Mouse (Mus musculus): Measurements from ENCODE around the gene Grip1. TPM values are rescaled to one million over a fixed set of nuclear protein-coding genes. Genes with fewer than 3 reads are reported as not detected.

Grip1 gene
- polyA plus RNA-seq, 1 experiment from 2014 or later: 4.3 TPM

DNA sequence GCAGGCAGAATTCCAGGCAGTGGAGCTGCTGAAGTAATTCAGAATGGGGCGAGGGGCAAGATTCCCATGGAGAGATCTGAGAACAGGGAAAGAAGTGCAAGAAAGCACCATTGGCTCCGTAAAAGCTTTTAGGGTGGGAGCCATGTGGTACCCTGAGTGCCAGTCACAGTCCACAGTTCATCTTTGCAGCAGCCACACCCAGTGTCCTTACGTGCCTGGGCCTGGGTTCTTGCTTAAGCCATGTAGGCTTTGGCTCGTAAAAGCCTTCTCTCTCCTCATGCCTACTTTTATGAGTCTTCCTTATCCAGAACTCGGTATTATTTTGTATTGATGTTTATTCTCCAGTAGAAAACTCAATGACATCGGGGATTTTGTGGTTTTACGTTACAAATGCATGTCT, 550.5 kb downstream of the Grip1 start:
- H3K4me1 ChIP-seq (ENCODE audit: control insufficient read depth, insufficient read depth, low read length): no peaks in the 10 kb centered on the region
- ATAC-seq (ENCODE audit: insufficient number of reproducible peaks, insufficient read depth, low FRiP score, low read depth): no peak
- H3K27me3 ChIP-seq (ENCODE audit: control insufficient read depth, insufficient read depth, low read length): no peaks in the 10 kb centered on the region
- no peaks in the 10 kb centered on the region for H3K36me3 ChIP-seq (ENCODE audit: control insufficient read depth, insufficient read depth, low read length)
- no peak overlapping the region for H3K27ac ChIP-seq (ENCODE audit: low read length)
- no peaks in the 10 kb centered on the region for H3K9me3 ChIP-seq (ENCODE audit: control insufficient read depth, low read depth, low read length)
- H3K9ac ChIP-seq (replicated peaks; ENCODE audit: low read depth, low read length): no peak overlapping the region
- 89% methylated on average over 7 of the region's 7 CpGs for WGBS
- H3K4me2 ChIP-seq (replicated peaks; ENCODE audit: low read depth, low read length): no peak overlapping the region
- no peak overlapping the region for H3K4me3 ChIP-seq (ENCODE audit: low read depth, low read length)

DNA sequence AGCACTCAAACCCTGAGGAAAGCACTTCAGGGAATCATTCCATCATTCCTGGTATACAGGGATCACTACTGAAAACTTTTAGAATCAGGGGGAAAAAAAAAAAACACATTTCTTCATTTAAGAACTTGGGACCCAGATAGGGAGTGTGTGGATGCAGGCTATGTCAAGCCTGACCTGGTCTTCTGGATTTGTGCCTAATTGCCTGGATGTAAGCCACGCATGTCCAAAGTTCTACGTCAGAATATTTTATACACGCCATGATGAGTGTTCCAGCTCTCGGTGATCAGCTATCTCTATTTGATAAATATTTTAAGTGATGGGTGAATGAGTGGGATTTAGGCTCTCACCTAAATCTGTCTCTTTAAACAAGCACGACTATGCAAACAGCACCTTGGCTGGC, 552.0 kb downstream of the Grip1 start:
- Histone ChIP-seq H3K36me3 (ENCODE audit: control insufficient read depth, insufficient read depth, low read length) (no peaks in the 10 kb centered on the region), H3K27me3 (ENCODE audit: control insufficient read depth, insufficient read depth, low read length) (no peaks in the 10 kb centered on the region), H3K27ac (ENCODE audit: low read length) (no peak overlapping the region), H3K4me1 (ENCODE audit: control insufficient read depth, insufficient read depth, low read length) (no peaks in the 10 kb centered on the region), H3K4me3 (ENCODE audit: low read depth, low read length) (no peak overlapping the region), H3K9me3 (ENCODE audit: control insufficient read depth, low read depth, low read length) (no peaks in the 10 kb centered on the region), H3K9ac (replicated peaks; ENCODE audit: low read depth, low read length) (no peak overlapping the region), H3K4me2 (replicated peaks; ENCODE audit: low read depth, low read length) (no peak overlapping the region)
- no peak for ATAC-seq (ENCODE audit: insufficient number of reproducible peaks, insufficient read depth, low FRiP score, low read depth)
- 46% methylated on average over 5 of the region's 5 CpGs for WGBS

DNA sequence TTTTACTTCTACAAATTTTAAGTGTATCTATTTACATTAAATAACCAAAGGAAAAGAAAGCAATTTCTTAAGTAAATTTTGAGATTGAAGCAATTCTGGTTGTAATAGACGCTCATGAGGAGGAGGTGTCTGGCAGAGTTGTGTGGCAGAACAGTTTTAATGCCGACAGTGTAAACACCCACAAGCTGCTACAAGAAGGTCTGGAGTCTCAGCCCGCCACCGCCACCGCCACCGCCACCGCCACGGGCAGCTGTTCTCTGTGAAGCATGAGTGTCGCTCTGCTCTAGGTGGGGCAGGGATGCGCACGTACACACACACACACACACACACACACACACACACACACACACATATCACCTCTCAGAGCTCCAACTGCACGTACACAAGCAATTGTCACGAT, 558.7 kb downstream of the Grip1 start:
- 86% methylated on average over 13 of the region's 13 CpGs for WGBS
- no peak for ATAC-seq (ENCODE audit: insufficient number of reproducible peaks, insufficient read depth, low FRiP score, low read depth)

DNA sequence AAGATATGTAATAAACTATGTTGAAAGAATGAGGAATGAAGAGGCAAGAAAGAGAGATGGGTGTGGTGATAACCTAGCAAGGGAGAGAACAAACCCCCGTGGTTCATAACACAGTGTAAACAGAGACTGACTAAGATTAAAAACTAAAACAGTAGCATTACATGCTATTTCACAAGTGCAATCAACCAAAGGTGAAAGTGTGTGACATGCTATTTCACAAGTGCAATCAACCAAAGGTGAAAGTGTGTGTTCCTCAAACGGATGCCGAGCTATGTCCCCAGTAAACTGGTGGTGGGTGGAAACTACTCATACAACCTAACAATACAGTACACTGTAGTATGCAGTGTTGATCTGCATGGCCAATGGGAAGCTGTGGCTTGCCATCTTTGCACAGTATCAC, 561.5 kb downstream of the Grip1 start:
- no peak overlapping the region for H3K4me2 ChIP-seq (replicated peaks; ENCODE audit: low read depth, low read length)
- H3K9ac ChIP-seq (replicated peaks; ENCODE audit: low read depth, low read length): no peak overlapping the region
- no peak overlapping the region for H3K4me3 ChIP-seq (ENCODE audit: low read depth, low read length)
- 48% methylated on average over 3 of the region's 3 CpGs for WGBS
- H3K36me3 ChIP-seq (ENCODE audit: control insufficient read depth, insufficient read depth, low read length): no peaks in the 10 kb centered on the region
- no peaks in the 10 kb centered on the region for H3K27me3 ChIP-seq (ENCODE audit: control insufficient read depth, insufficient read depth, low read length)
- no peak overlapping the region; the same call in 1 of the 2 replicates for H3K27ac ChIP-seq (ENCODE audit: low read length)
- ATAC-seq (ENCODE audit: insufficient number of reproducible peaks, insufficient read depth, low FRiP score, low read depth): no peak
- no peaks in the 10 kb centered on the region for H3K9me3 ChIP-seq (ENCODE audit: control insufficient read depth, low read depth, low read length)
- no peaks in the 10 kb centered on the region for H3K4me1 ChIP-seq (ENCODE audit: control insufficient read depth, insufficient read depth, low read length)

More for the DNA sequence above, 558.7 kb downstream of the Grip1 start:
- no peak overlapping the region for H3K4me3 ChIP-seq (ENCODE audit: low read depth, low read length)
- no peaks in the 10 kb centered on the region for H3K9me3 ChIP-seq (ENCODE audit: control insufficient read depth, low read depth, low read length)
- H3K27ac ChIP-seq (ENCODE audit: low read length): no peak overlapping the region
- H3K9ac ChIP-seq (replicated peaks; ENCODE audit: low read depth, low read length): no peak overlapping the region
- no peaks in the 10 kb centered on the region for H3K36me3 ChIP-seq (ENCODE audit: control insufficient read depth, insufficient read depth, low read length)
- H3K27me3 ChIP-seq (ENCODE audit: control insufficient read depth, insufficient read depth, low read length): no peaks in the 10 kb centered on the region
- no peaks in the 10 kb centered on the region for H3K4me1 ChIP-seq (ENCODE audit: control insufficient read depth, insufficient read depth, low read length)
- H3K4me2 ChIP-seq (replicated peaks; ENCODE audit: low read depth, low read length): no peak overlapping the region

DNA sequence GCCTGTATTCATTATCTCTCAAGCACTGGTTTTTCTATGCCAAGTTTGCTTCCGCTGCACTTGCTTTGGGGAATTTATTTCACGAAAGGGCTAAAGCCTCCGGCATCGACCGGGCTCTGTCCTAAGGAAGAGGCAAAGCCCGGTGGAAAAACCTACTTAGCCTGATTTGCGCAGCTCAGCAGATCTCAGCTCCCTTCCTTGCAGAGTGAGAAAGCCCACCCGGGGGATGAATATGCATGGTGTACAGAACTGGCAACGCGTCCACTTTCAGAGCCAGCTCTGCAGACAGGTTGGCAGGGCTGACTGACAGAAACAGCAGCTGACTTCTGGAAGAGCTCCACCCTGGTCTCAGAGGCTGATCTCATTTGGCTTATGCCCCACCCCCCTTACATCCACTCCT, 572.8 kb downstream of the Grip1 start:
- H3K9me3 ChIP-seq (ENCODE audit: control insufficient read depth, low read depth, low read length): no peaks in the 10 kb centered on the region

DNA sequence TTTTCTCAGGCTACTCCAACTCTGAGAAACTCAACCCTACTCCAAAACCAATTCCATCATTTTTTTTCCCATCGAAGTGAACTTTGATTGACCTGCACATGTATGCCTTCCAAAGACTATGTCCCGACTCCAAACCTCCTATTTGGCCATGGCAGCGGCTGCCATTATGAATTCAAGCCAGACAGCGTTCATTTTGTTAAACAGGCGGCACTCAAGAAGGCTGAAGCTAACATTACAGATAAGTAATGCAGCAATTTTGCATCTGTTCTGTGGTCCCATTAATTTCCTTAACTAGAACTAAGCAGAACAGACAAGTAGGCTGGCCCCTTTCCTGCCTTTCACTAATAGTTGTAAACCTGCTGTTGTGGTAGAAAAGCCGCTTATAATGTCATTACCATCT, 577.3 kb downstream of the Grip1 start:
- no peak for ATAC-seq (ENCODE audit: insufficient number of reproducible peaks, insufficient read depth, low FRiP score, low read depth)
- no peak overlapping the region for H3K9ac ChIP-seq (replicated peaks; ENCODE audit: low read depth, low read length)
- H3K4me1 ChIP-seq (ENCODE audit: control insufficient read depth, insufficient read depth, low read length): no peaks in the 10 kb centered on the region
- no peaks in the 10 kb centered on the region for H3K9me3 ChIP-seq (ENCODE audit: control insufficient read depth, low read depth, low read length)
- no peaks in the 10 kb centered on the region for H3K36me3 ChIP-seq (ENCODE audit: control insufficient read depth, insufficient read depth, low read length)
- no peak overlapping the region for H3K4me3 ChIP-seq (ENCODE audit: low read depth, low read length)
- no peak overlapping the region for H3K27ac ChIP-seq (ENCODE audit: low read length)
- no peaks in the 10 kb centered on the region for H3K27me3 ChIP-seq (ENCODE audit: control insufficient read depth, insufficient read depth, low read length)
- WGBS: 83% methylated on average over 6 of the region's 6 CpGs
- no peak overlapping the region for H3K4me2 ChIP-seq (replicated peaks; ENCODE audit: low read depth, low read length)

More for the DNA sequence above, 572.8 kb downstream of the Grip1 start:
- no peaks in the 10 kb centered on the region for H3K27me3 ChIP-seq (ENCODE audit: control insufficient read depth, insufficient read depth, low read length)
- H3K4me1 ChIP-seq (ENCODE audit: control insufficient read depth, insufficient read depth, low read length): no peaks in the 10 kb centered on the region
- no peaks in the 10 kb centered on the region for H3K36me3 ChIP-seq (ENCODE audit: control insufficient read depth, insufficient read depth, low read length)
- ATAC-seq (ENCODE audit: insufficient number of reproducible peaks, insufficient read depth, low FRiP score, low read depth): no peak
- H3K9ac ChIP-seq (replicated peaks; ENCODE audit: low read depth, low read length): no peak overlapping the region
- H3K4me3 ChIP-seq (ENCODE audit: low read depth, low read length): no peak overlapping the region
- H3K27ac ChIP-seq (ENCODE audit: low read length): no peak overlapping the region
- 80% methylated on average over 10 of the region's 10 CpGs for WGBS
- no peak overlapping the region for H3K4me2 ChIP-seq (replicated peaks; ENCODE audit: low read depth, low read length)

DNA sequence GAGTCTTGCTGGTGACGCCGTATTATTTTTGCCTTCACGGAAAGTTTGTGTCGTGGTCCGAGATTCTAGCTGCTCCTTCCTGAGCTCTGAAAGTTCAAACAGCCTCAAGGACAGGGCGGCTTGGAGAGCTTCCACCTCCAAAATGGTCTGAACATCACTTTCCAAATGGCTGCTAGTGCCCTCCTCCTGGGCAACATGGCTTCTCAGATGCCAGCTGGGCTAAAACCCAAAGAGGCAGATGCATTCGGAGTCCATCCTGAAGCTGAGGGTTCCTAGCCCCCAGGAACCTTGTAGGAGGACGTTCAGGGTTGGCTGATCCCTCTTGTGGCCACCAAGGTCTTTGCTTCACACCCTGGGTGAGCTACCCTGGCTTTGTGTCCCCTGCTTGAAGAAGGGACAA, 577.7 kb downstream of the Grip1 start:
- Histone ChIP-seq H3K4me1 (ENCODE audit: control insufficient read depth, insufficient read depth, low read length) (no peaks in the 10 kb centered on the region), H3K9ac (replicated peaks; ENCODE audit: low read depth, low read length) (no peak overlapping the region), H3K4me3 (ENCODE audit: low read depth, low read length) (no peak overlapping the region), H3K27ac (ENCODE audit: low read length) (no peak overlapping the region), H3K4me2 (replicated peaks; ENCODE audit: low read depth, low read length) (no peak overlapping the region), H3K27me3 (ENCODE audit: control insufficient read depth, insufficient read depth, low read length) (no peaks in the 10 kb centered on the region), H3K36me3 (ENCODE audit: control insufficient read depth, insufficient read depth, low read length) (no peaks in the 10 kb centered on the region), H3K9me3 (ENCODE audit: control insufficient read depth, low read depth, low read length) (no peaks in the 10 kb centered on the region)
- 92% methylated on average over 8 of the region's 8 CpGs for WGBS
- ATAC-seq (ENCODE audit: insufficient number of reproducible peaks, insufficient read depth, low FRiP score, low read depth): no peak

DNA sequence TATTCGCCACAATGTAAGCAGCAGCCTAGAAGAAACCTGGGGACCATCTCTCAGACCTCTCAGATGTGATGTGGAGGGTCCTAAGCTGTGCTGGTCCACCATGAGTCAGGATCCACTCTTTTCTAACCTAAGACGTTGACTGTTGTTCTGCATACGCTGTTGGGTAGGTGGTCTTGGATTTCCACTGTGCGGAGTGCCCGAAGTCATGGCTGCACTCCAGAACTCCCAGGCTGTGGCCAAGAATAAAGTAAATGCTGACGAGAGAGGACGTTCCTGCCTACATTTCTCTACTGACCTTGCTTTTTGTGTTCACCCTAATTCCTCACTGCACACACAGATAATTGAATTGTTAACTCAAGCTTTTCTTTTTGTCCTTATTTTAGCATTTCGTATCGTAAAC, 580.2 kb downstream of the Grip1 start:
- H3K27me3 ChIP-seq (ENCODE audit: control insufficient read depth, insufficient read depth, low read length): no peaks in the 10 kb centered on the region
- no peak overlapping the region for H3K9ac ChIP-seq (replicated peaks; ENCODE audit: low read depth, low read length)
- ATAC-seq (ENCODE audit: insufficient number of reproducible peaks, insufficient read depth, low FRiP score, low read depth): no peak
- 82% methylated on average over 9 of the region's 9 CpGs for WGBS
- no peak overlapping the region for H3K4me3 ChIP-seq (ENCODE audit: low read depth, low read length)
- H3K4me1 ChIP-seq (ENCODE audit: control insufficient read depth, insufficient read depth, low read length): no peaks in the 10 kb centered on the region
- H3K4me2 ChIP-seq (replicated peaks; ENCODE audit: low read depth, low read length): no peak overlapping the region
- H3K36me3 ChIP-seq (ENCODE audit: control insufficient read depth, insufficient read depth, low read length): no peaks in the 10 kb centered on the region
- no peaks in the 10 kb centered on the region for H3K9me3 ChIP-seq (ENCODE audit: control insufficient read depth, low read depth, low read length)
- H3K27ac ChIP-seq (ENCODE audit: low read length): no peak overlapping the region

DNA sequence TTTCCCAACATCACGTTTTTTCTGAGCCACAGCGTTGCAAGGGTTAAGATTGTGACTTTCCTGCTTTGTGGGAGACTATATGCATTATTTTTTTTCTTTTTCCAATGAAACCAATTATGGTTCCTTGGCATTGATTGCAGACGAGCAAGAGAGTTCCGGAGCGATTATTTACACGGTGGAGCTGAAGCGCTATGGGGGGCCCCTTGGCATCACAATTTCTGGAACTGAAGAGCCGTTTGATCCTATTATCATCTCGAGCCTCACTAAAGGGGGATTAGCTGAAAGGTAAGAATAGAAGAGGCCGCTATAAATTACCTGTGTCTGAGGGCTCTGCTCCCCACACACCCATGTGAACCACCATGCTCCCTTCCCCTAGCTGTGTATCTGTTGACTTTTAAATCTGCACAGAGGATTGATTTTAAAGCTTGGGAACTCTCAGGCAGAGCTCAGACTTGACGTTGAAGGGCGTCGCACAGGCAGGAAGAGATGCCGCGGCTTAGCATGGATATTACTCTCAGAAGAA, 581.6 kb downstream of the Grip1 start:
- WGBS: 54% methylated on average over 15 of the region's 15 CpGs
- no peak overlapping the region for H3K4me2 ChIP-seq (replicated peaks; ENCODE audit: low read depth, low read length)
- H3K27me3 ChIP-seq (ENCODE audit: control insufficient read depth, insufficient read depth, low read length): no peaks in the 10 kb centered on the region
- no peak for ATAC-seq (ENCODE audit: insufficient number of reproducible peaks, insufficient read depth, low FRiP score, low read depth)
- H3K9ac ChIP-seq (replicated peaks; ENCODE audit: low read depth, low read length): no peak overlapping the region
- H3K4me1 ChIP-seq (ENCODE audit: control insufficient read depth, insufficient read depth, low read length): no peaks in the 10 kb centered on the region
- H3K9me3 ChIP-seq (ENCODE audit: control insufficient read depth, low read depth, low read length): no peaks in the 10 kb centered on the region
- no peak overlapping the region for H3K4me3 ChIP-seq (ENCODE audit: low read depth, low read length)
- no peaks in the 10 kb centered on the region for H3K36me3 ChIP-seq (ENCODE audit: control insufficient read depth, insufficient read depth, low read length)
- no peak overlapping the region for H3K27ac ChIP-seq (ENCODE audit: low read length)
